Mouse (Mus musculus) kidney, adult 2 months (tissue): ENCODE results near the gene Hemgn.

ENCODE experiments used
- CTCF ChIP-seq: fragments of 200-500 bp; conservative IDR thresholded peaks from 2 replicates; pipeline ENCODE4 v1.5.1; 2011; ENCODE audit warnings: low read depth, mild to moderate bottlenecking, control low read depth, low read length, moderate library complexity, mixed read lengths; ENCODE audit not compliant: insufficient read depth, insufficient read length
- POLR2A ChIP-seq: fragments of 200-500 bp; IDR thresholded peaks from one replicate; pipeline ENCODE4 v1.6.1; 2011; ENCODE audit warnings: low read depth, low read length, control low read depth

- TF ChIP-seq CTCF (no peak), POLR2A (no peak)
Measured at GRCm38 (mm10) chr4:46451240-46451757, 38.0 kb upstream of the Hemgn start.
